Mouse (Mus musculus) intestine, postnatal 0 days (tissue): ENCODE results near the gene Ebf3. TPM values are rescaled to one million over a fixed set of nuclear protein-coding genes. Genes with fewer than 3 reads are reported as not detected.

ENCODE experiments used
- ATAC-seq: fragments of 200-750 bp; cut with Nextera tagmentation; 2 replicates; pipeline ENCODE4 v1.8.0; 2017; ENCODE audit warnings: mild to moderate bottlenecking, moderate TSS enrichment, moderate library complexity
- H3K27ac ChIP-seq: fragments of 300-500 bp; sonication (generic); 2 replicates; pipeline ENCODE4 v1.5.1; 2014; ENCODE audit warnings: mild to moderate bottlenecking, low read depth, low read length, moderate library complexity
- H3K27me3 ChIP-seq: fragments of 300-500 bp; sonication (generic); replicated peaks from 2 replicates; pipeline ENCODE4 v1.6.1; 2014; ENCODE audit warnings: low read length, mixed read lengths; ENCODE audit not compliant: control insufficient read depth, insufficient read depth
- H3K36me3 ChIP-seq: fragments of 300-500 bp; sonication (generic); 2 replicates; pipeline ENCODE4 v1.6.1; 2014; ENCODE audit warnings: mild to moderate bottlenecking, moderate library complexity; ENCODE audit not compliant: control insufficient read depth, insufficient read depth
- H3K4me1 ChIP-seq: fragments of 300-500 bp; sonication (generic); replicated peaks from 2 replicates; pipeline ENCODE4 v1.6.1; 2014; ENCODE audit warnings: antibody characterized with exemption, low read length, mixed read lengths; ENCODE audit not compliant: control insufficient read depth, insufficient read depth
- H3K4me2 ChIP-seq: fragments of 300-500 bp; sonication (generic); replicated peaks from 2 replicates; pipeline ENCODE4 v1.6.1; 2014; ENCODE audit warnings: low read depth, mild to moderate bottlenecking, moderate library complexity
- H3K4me3 ChIP-seq: fragments of 300-500 bp; sonication (generic); 2 replicates; pipeline ENCODE4 v1.5.1; 2014; ENCODE audit warnings: low read depth, low read length
- H3K9ac ChIP-seq: fragments of 300-500 bp; sonication (generic); 2 replicates; pipeline ENCODE4 v1.6.1; 2014; ENCODE audit warnings: mild to moderate bottlenecking, low read depth, low read length
- H3K9me3 ChIP-seq: fragments of 300-500 bp; sonication (generic); 2 replicates; pipeline ENCODE4 v1.6.1; 2016; ENCODE audit warnings: mixed run types; ENCODE audit not compliant: control insufficient read depth
- CTCF ChIP-seq: sonication (generic); IDR thresholded peaks from 2 replicates; pipeline ENCODE4 v1.5.1; 2016; ENCODE audit warnings: low read depth, mild to moderate bottlenecking, control low read depth, antibody characterized with exemption, moderate library complexity
- WGBS: fragments of 180-500 bp; shearing (Covaris S2); extraction: QIAGEN DNeasy Blood & Tissue Kit; methylation state at CpG from one replicate; pipeline ENCODE4 v1.1.7; 2014; 5-methylcytosine and 5-hydroxymethylcytosine counted together
- polyA plus RNA-seq: library from polyadenylated mRNA; unstranded; fragments of >200 nt; fragmentation: Nextera tagmentation; extraction: Ambion mirVana; gene quantifications from 2 replicates; pipeline ENCODE4 v1.2.1, GENCODE M21; 2015

Gene Ebf3
- 0.31 and 0.41 TPM in 2 replicates for polyA plus RNA-seq

DNA sequence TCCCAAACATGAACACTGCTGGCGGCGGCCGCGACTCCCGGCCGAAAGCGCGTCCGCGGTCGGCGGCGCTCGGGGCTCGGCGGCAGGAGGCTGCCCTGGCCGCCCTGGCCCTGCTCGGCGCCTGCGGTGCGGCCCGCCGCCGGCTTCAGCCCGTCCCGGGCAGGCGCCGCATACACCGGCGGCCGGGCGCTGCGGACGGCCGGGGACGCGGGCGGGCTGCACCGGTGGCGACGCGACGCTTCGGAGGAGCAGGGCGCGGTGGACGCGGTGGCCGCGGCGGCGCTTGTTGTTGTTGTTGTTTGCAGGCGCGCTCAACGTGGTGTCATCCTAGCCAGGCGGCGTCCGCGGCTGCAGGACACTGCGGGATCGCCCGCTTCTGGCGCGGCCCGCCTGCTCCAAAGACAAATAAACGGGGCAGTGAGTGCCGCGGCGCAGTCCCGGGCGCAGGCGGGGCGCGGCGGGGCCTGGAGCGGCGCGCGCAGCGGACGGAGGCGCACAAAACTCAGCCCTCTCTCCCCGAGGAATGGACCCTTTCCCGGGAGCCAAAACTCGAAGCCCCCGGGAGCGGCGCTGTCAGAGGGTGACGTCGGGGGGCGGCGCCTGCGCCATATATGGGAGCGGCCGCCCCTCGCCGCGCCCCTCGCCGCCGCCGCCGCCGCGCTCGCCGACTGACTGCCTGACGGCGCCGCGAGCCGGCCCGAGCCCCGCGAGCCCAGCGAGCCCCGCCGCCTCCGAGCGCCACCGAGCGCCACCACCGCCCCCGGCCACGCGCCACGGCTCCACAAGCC lies at the start of gene Ebf3:
Gene Ebf3, minus strand, starts transcription at position 542 of the 788 bp plus-strand sequence.
- H3K4me3 ChIP-seq: peak within 1 kb of the TSS; percentile 65
- H3K9ac ChIP-seq: peak within 1 kb of the TSS; percentile 53
- TF ChIP-seq CTCF: no peak
- peaks cover 97% of the 10 kb centered on the region for H3K27me3 ChIP-seq
- H3K9me3 ChIP-seq: no peaks in the 10 kb centered on the region
- peak; percentile 59 for ATAC-seq
- H3K4me2 ChIP-seq: peak within 1 kb of the TSS; percentile 96
- WGBS: under 1% methylated on average over 115 of the region's 127 CpGs
- H3K36me3 ChIP-seq: no peaks in the 10 kb centered on the region
- H3K4me1 ChIP-seq: 0 out of 2 replicates have a peak, but pooled peaks cover 5% of the 10 kb centered on the region
- no peak within 1 kb of the TSS; the same call in 1 of the 2 replicates for H3K27ac ChIP-seq

- WGBS: 78% methylated on average over 7 of the region's 7 CpGs
- no peaks in the 10 kb centered on the region for H3K27me3 ChIP-seq
- H3K4me1 ChIP-seq: no peaks in the 10 kb centered on the region
- no peak overlapping the region for H3K27ac ChIP-seq
- no peak overlapping the region for H3K4me3 ChIP-seq
- no peaks in the 10 kb centered on the region for H3K9me3 ChIP-seq
- ATAC-seq: no peak
- H3K36me3 ChIP-seq: no peaks in the 10 kb centered on the region
- no peak overlapping the region for H3K9ac ChIP-seq
- no peak overlapping the region for H3K4me2 ChIP-seq
- TF ChIP-seq CTCF: no peak
Observed at GRCm38 (mm10) chr7:137346860-137347259, 32.6 kb upstream of the Ebf3 start.

DNA sequence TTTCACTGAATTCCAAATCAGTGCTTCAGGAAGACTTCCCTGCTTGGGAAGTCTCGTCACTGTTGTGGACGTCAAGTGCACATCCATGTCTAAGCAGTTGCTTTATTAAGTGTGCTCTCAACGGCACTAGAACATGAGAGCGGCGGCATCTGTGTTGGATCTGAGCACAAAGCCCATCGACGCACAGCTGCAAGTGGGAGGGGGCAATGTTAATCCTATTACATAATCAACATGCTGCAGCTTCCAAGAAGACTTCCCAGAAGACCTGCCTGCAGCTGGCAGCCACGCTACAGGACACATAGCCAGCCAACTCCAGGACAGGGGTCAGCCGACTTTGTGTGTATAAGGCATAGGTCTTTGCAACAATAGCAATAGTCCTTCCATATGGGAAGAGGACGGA lies 31.8 kb upstream of the Ebf3 start:
- Histone ChIP-seq H3K4me2 (no peak overlapping the region), H3K27me3 (no peaks in the 10 kb centered on the region), H3K9me3 (no peaks in the 10 kb centered on the region), H3K4me3 (no peak overlapping the region), H3K27ac (no peak overlapping the region), H3K36me3 (no peaks in the 10 kb centered on the region), H3K4me1 (no peaks in the 10 kb centered on the region), H3K9ac (no peak overlapping the region)
- ATAC-seq: no peak
- no peak for TF ChIP-seq CTCF
- WGBS: 66% methylated on average over 10 of the region's 10 CpGs

DNA sequence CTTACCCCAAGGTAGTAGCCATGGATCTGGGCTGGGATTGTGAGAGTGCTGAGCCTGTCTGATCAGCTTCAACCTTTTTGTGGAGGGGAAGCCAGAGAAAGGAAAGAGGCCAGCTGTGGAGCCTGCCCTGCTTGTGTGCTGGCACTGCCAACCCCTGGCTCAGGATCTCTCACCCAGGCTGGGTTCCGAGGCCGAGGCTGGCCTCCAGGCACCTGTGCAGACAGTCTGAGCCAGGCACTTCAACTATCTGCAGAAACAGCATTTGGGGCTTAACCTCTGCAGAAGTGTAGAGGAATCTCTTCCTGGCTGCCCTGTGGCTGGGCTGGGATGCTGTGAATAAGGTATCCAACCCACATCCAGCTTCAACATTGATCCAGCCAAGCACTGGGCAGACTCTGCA lies 19.7 kb upstream of the Ebf3 start:
- Histone ChIP-seq H3K4me2 (no peak overlapping the region), H3K27me3 (no peaks in the 10 kb centered on the region; the same call in 1 of the 2 replicates), H3K4me1 (no peaks in the 10 kb centered on the region), H3K27ac (no peak overlapping the region), H3K9ac (no peak overlapping the region), H3K4me3 (no peak overlapping the region), H3K9me3 (no peaks in the 10 kb centered on the region), H3K36me3 (no peaks in the 10 kb centered on the region)
- no peak for ATAC-seq
- 90% methylated on average over 2 of the region's 2 CpGs for WGBS
- TF ChIP-seq CTCF: no peak

- no peak overlapping the region for H3K9ac ChIP-seq
- H3K27me3 ChIP-seq: peaks cover 72% of the 10 kb centered on the region
- H3K27ac ChIP-seq: no peak overlapping the region
- H3K9me3 ChIP-seq: 0 out of 2 replicates have a peak, but pooled peaks cover 2% of the 10 kb centered on the region
- H3K4me2 ChIP-seq: peak overlapping the region; percentile 63
- WGBS: 3% methylated on average over 13 of the region's 21 CpGs
- no peaks in the 10 kb centered on the region for H3K36me3 ChIP-seq
- TF ChIP-seq CTCF: no peak
- ATAC-seq: no peak
- H3K4me1 ChIP-seq: no peaks in the 10 kb centered on the region
- peak overlapping the region; percentile 41 for H3K4me3 ChIP-seq
Observed at GRCm38 (mm10) chr7:137322926-137323325, 8.7 kb upstream of the Ebf3 start.

DNA sequence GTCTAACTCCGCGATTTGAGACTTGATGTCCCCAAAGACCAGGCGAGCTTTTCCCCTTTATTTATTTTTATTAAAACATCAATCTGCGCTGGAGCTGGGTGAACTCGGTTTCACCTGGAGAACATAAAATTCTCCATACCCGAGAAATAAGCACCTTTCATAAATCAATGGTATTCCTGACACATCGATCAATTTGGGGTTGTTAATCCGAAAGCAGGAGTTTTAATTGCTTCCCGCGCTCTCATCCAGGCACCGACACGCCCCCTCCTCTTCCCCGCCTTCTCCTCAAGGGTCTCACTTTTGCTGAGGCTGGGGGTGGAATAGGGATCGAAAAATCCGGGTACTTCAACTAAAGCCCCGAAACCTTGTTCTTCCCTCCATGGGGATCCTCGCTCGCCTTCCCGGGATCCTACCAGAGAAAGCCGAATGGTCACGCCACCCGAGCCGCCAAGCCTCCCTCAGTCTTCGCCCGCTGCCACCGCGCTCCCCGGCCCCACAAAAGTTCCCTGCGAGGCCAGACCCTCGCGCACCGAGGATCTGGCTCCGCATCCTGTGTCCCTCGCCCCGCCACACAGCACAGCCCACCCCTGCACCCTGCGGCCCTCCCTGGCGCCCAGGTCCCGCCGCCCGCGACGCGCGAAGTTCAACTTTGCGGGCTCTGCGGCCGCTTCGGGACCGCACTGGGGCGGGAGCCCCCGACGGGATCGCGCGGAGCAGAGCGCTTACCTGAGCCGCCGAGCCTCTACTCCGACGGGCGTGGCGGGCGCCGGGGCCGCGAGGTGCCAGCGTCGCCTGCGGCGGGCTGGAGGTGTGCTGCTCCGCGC lies 7.9 kb upstream of the Ebf3 start:
- peak overlapping the region; percentile 63 for H3K4me2 ChIP-seq
- H3K27me3 ChIP-seq: peaks cover 80% of the 10 kb centered on the region
- no peaks in the 10 kb centered on the region for H3K36me3 ChIP-seq
- WGBS: under 1% methylated on average over 64 of the region's 72 CpGs
- H3K4me1 ChIP-seq: no peaks in the 10 kb centered on the region
- H3K9me3 ChIP-seq: 0 out of 2 replicates have a peak, but pooled peaks cover 2% of the 10 kb centered on the region
- no peak for TF ChIP-seq CTCF
- H3K27ac ChIP-seq: no peak overlapping the region
- 0 out of 2 replicates have a peak, but pooled peaks have one; percentile 9 for ATAC-seq
- H3K4me3 ChIP-seq: peak overlapping the region; percentile 41
- no peak overlapping the region for H3K9ac ChIP-seq
